Mouse (Mus musculus) kidney, postnatal 36 days (tissue): Measurements from ENCODE around the gene Fastk.
A peak's percentile ranks its signal among the peaks of the same experiment; 100 is the strongest.

Experiments
- DNase-seq, 2 experiments: peaks; one replicate each; pipeline ENCODE4 v3.0.0; 2021 to 2022; ENCODE audit warnings: mixed read lengths in 2 of 2

Fastk gene

GRCm38 (mm10) chr5:24423129-24424003 lies 21.7 kb downstream of the Fastk start, which contains the start of the genes Cdk5 and Slc4a2:
TSS of gene Cdk5 (minus strand) at chr5:24423530.
TSS of gene Slc4a2 (plus strand) at chr5:24423837.
- DNase-seq: peak; percentile 99 to 100

- no peak for DNase-seq
These were observed 24.7 kb downstream of the Fastk start for GRCm38 (mm10) chr5:24420381-24420780.

- no peak for DNase-seq
These were observed 27.5 kb downstream of the Fastk start for GRCm38 (mm10) chr5:24417587-24417986.

GRCm38 (mm10) chr5:24416222-24416736 lies 28.8 kb downstream of the Fastk start:
- DNase-seq: peak; percentile 78 to 81

- peak in 1 of 2 experiments; percentile 32 for DNase-seq
These were observed 31.1 kb downstream of the Fastk start for GRCm38 (mm10) chr5:24413938-24414337.

- peak; percentile 40 to 46 for DNase-seq
These were observed 31.9 kb downstream of the Fastk start, which contains the start of gene Asic3 for GRCm38 (mm10) chr5:24413042-24413693. TSS of gene Asic3 (plus strand) at chr5:24413392.

GRCm38 (mm10) chr5:24412063-24412462 lies 33.0 kb downstream of the Fastk start:
- no peak for DNase-seq

- DNase-seq: no peak
These were observed 35.6 kb downstream of the Fastk start for GRCm38 (mm10) chr5:24409466-24409865.

- DNase-seq: peak in 1 of 2 experiments; percentile 61
These were observed 36.4 kb downstream of the Fastk start for GRCm38 (mm10) chr5:24408651-24409050.

GRCm38 (mm10) chr5:24405389-24405876 lies 39.7 kb downstream of the Fastk start:
- no peak for DNase-seq

GRCm38 (mm10) chr5:24404594-24405360 lies 40.3 kb downstream of the Fastk start:
- no peak for DNase-seq

- DNase-seq: no peak
These were observed 43.1 kb downstream of the Fastk start for GRCm38 (mm10) chr5:24401969-24402368.

GRCm38 (mm10) chr5:24400911-24401605 lies 44.0 kb downstream of the Fastk start:
- DNase-seq: no peak

- DNase-seq: no peak
These were observed 44.7 kb downstream of the Fastk start for GRCm38 (mm10) chr5:24400362-24400761.

GRCm38 (mm10) chr5:24399686-24400085 lies 45.4 kb downstream of the Fastk start:
- no peak for DNase-seq

- peak in 1 of 2 experiments; percentile 25 for DNase-seq
These were observed 48.8 kb downstream of the Fastk start for GRCm38 (mm10) chr5:24396254-24396653.

GRCm38 (mm10) chr5:24394165-24394894 lies 50.8 kb downstream of the Fastk start:
- peak; percentile 97 to 98 for DNase-seq

- DNase-seq: peak; percentile 85 to 92
These were observed 51.6 kb downstream of the Fastk start, which contains the start of gene Abcb8 for GRCm38 (mm10) chr5:24393392-24393997. TSS of gene Abcb8 (plus strand) at chr5:24393663.

- DNase-seq: no peak
These were observed 52.4 kb downstream of the Fastk start for GRCm38 (mm10) chr5:24392724-24393123.

- no peak for DNase-seq
These were observed 53.2 kb downstream of the Fastk start, which contains the start of gene Atg9b for GRCm38 (mm10) chr5:24391864-24392263. TSS of gene Atg9b (minus strand) at chr5:24392143.

GRCm38 (mm10) chr5:24389658-24390020 lies 55.4 kb downstream of the Fastk start:
- no peak for DNase-seq
